Mouse (Mus musculus) lung, postnatal 4 days (tissue): Measurements from ENCODE around the gene 4930480E11Rik.
"Not testable (repeated sequence)": the region's sequence is repeated elsewhere in the genome, so short reads cannot be mapped to it uniquely, and the experiment has no call there.

Experiments used
- DNase-seq, 2 experiments: peaks; one replicate each; pipeline ENCODE4 v3.0.0; 2021

4930480E11Rik gene

GRCm38 (mm10) chrX:78369343-78369742, at the start of gene 4930480E11Rik:
Gene 4930480E11Rik, plus strand, starts transcription at chrX:78369643.
- DNase-seq = no peak

- not testable (repeated sequence) for DNase-seq
Measured at GRCm38 (mm10) chrX:78403346-78403745, 33.9 kb downstream of the 4930480E11Rik start.
